Mouse (Mus musculus): ENCODE measurements around the gene Atp11a. TPM values are rescaled to one million over a fixed set of nuclear protein-coding genes. Genes with fewer than 3 reads are reported as not detected.

Atp11a gene
- total RNA-seq, 2 experiments from 2014 or later = 61.5 to 65.5 TPM

GRCm38 (mm10) chr8:12870656-12871055 is 113.8 kb downstream of the Atp11a start:
- no peak for DNase-seq (ENCODE audit: low spot score in 2 of 2)

- DNase-seq (ENCODE audit: low spot score in 2 of 2) = peak in 1 of 2 experiments; percentile 21
Observed at GRCm38 (mm10) chr8:12871461-12871860, 114.6 kb downstream of the Atp11a start.

GRCm38 (mm10) chr8:12872983-12873356 is 116.2 kb downstream of the Atp11a start:
- DNase-seq (ENCODE audit: low spot score in 2 of 2) = no peak

GRCm38 (mm10) chr8:12873357-12874046 is 116.7 kb downstream of the Atp11a start, which contains the start of gene Mcf2l:
Gene Mcf2l (plus strand): TSS chr8:12873806.
- DNase-seq (ENCODE audit: low spot score in 2 of 2) = peak; percentile 38 to 55

GRCm38 (mm10) chr8:12874194-12874791 is 117.5 kb downstream of the Atp11a start:
- peak; percentile 49 for DNase-seq (ENCODE audit: low spot score in 2 of 2)

GRCm38 (mm10) chr8:12874971-12875370 is 118.2 kb downstream of the Atp11a start:
- DNase-seq (ENCODE audit: low spot score in 2 of 2) = no peak

GRCm38 (mm10) chr8:12877126-12877525 is 120.3 kb downstream of the Atp11a start:
- no peak for DNase-seq (ENCODE audit: low spot score in 2 of 2)

GRCm38 (mm10) chr8:12880163-12880562 is 123.3 kb downstream of the Atp11a start:
- DNase-seq (ENCODE audit: low spot score in 2 of 2) = no peak

GRCm38 (mm10) chr8:12883051-12884004 is 126.5 kb downstream of the Atp11a start:
- no peak for DNase-seq (ENCODE audit: low spot score in 2 of 2)

GRCm38 (mm10) chr8:12887772-12888435 is 131.1 kb downstream of the Atp11a start:
- DNase-seq (ENCODE audit: low spot score in 2 of 2) = no peak

GRCm38 (mm10) chr8:12889046-12889598 is 132.3 kb downstream of the Atp11a start:
- no peak for DNase-seq (ENCODE audit: low spot score in 2 of 2)

- DNase-seq (ENCODE audit: low spot score in 2 of 2) = no peak
Observed at GRCm38 (mm10) chr8:12892882-12893446, 136.2 kb downstream of the Atp11a start.

GRCm38 (mm10) chr8:12893797-12894578 is 137.2 kb downstream of the Atp11a start:
- DNase-seq (ENCODE audit: low spot score in 2 of 2) = no peak

- DNase-seq (ENCODE audit: low spot score in 2 of 2) = no peak
Observed at GRCm38 (mm10) chr8:12894783-12895534, 138.1 kb downstream of the Atp11a start.

GRCm38 (mm10) chr8:12895535-12896150 is 138.8 kb downstream of the Atp11a start:
- no peak for DNase-seq (ENCODE audit: low spot score in 2 of 2)

GRCm38 (mm10) chr8:12896494-12897373 is 139.9 kb downstream of the Atp11a start:
- peak; percentile 73 to 78 for DNase-seq (ENCODE audit: low spot score in 2 of 2)

GRCm38 (mm10) chr8:12897815-12898214 is 141.0 kb downstream of the Atp11a start:
- DNase-seq (ENCODE audit: low spot score in 2 of 2) = no peak

Measured in layer of hippocampus, postnatal 10 days (tissue).